Mouse (Mus musculus) stomach, embryonic 15.5 days (tissue): ENCODE measurements around the gene Hnf4a. TPM values are rescaled to one million over a fixed set of nuclear protein-coding genes. Genes with fewer than 3 reads are reported as not detected.
A peak's percentile ranks its signal among the peaks of the same experiment; 100 is the strongest.

Experiments
- ATAC-seq: fragments of 200-750 bp; cut with Nextera tagmentation; 2 replicates; pipeline ENCODE4 v1.8.0; 2017; ENCODE audit warnings: low read depth, moderate number of reproducible peaks, moderate TSS enrichment; ENCODE audit not compliant: insufficient read depth, low FRiP score
- H3K27ac ChIP-seq: fragments of 300-500 bp; sonication (generic); 2 replicates; pipeline ENCODE4 v1.5.1; 2015; ENCODE audit warnings: mild to moderate bottlenecking, inconsistent platforms
- H3K27me3 ChIP-seq: fragments of 300-500 bp; sonication (generic); replicated peaks from 2 replicates; pipeline ENCODE4 v1.6.1; 2015; ENCODE audit warnings: inconsistent platforms
- H3K36me3 ChIP-seq: fragments of 300-500 bp; sonication (generic); 2 replicates; pipeline ENCODE4 v1.6.1; 2015; ENCODE audit warnings: inconsistent platforms
- H3K4me1 ChIP-seq: fragments of 300-500 bp; sonication (generic); 2 replicates; pipeline ENCODE4 v1.6.1; 2015; ENCODE audit warnings: inconsistent platforms
- H3K4me2 ChIP-seq: fragments of 300-500 bp; sonication (generic); 2 replicates; pipeline ENCODE4 v1.6.1; 2015; ENCODE audit warnings: mild to moderate bottlenecking, inconsistent platforms
- H3K4me3 ChIP-seq: fragments of 300-500 bp; sonication (generic); replicated peaks from 2 replicates; pipeline ENCODE4 v1.5.1; 2015; ENCODE audit warnings: inconsistent platforms
- H3K9ac ChIP-seq: fragments of 300-500 bp; sonication (generic); 2 replicates; pipeline ENCODE4 v1.6.1; 2015; ENCODE audit warnings: inconsistent platforms
- H3K9me3 ChIP-seq: fragments of 300-500 bp; sonication (generic); 2 replicates; pipeline ENCODE4 v1.6.1; 2016; ENCODE audit warnings: inconsistent platforms
- WGBS: fragments of 180-500 bp; shearing (Covaris S2); methylation state at CpG from one replicate; pipeline ENCODE4 v1.1.7; 2015; 5-methylcytosine and 5-hydroxymethylcytosine counted together
- polyA plus RNA-seq: library from polyadenylated mRNA; unstranded; fragments of >200 nt; fragmentation: Nextera tagmentation; extraction: Ambion mirVana; gene quantifications from 2 replicates; pipeline ENCODE4 v1.2.1, GENCODE M21; 2015

The Hnf4a gene
- polyA plus RNA-seq, 1 experiment from 2014 or later, result 33.6 TPM

- Histone ChIP-seq H3K4me3 (no peak overlapping the region), H3K36me3 (no peaks in the 10 kb centered on the region), H3K27me3 (no peaks in the 10 kb centered on the region), H3K4me1 (peaks cover 12% of the 10 kb centered on the region; the same call in 1 of the 2 replicates), H3K9ac (no peak overlapping the region), H3K9me3 (no peaks in the 10 kb centered on the region), H3K27ac (no peak overlapping the region), H3K4me2 (no peak overlapping the region)
- ATAC-seq, result no peak
- 5% methylated on average over 1 of the region's 1 CpGs for WGBS
Observed at GRCm38 (mm10) chr2:163599226-163599625, 92.6 kb downstream of the Hnf4a start.

DNA sequence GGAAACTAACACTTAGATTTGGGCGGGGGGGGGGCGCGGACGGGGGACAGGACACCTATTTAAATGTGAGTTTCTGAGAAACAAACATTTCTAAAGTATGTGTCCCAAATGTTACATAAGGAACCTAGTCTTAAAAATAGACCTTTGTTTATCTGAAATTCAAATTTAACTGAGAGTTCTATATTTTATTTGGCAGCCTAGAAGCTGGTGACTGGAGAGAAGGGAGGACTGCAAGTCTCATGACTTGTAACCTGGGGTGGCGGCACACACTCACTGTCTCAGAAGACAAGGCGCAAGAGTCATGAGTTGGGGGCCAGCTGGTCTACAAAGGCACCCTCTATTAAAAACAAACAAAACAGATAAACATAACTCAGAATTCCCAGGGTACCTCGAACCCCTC, 94.5 kb downstream of the Hnf4a start:
- H3K4me2 ChIP-seq, result no peak overlapping the region
- peaks cover 12% of the 10 kb centered on the region; the same call in 1 of the 2 replicates for H3K4me1 ChIP-seq
- WGBS, result 82% methylated on average over 7 of the region's 7 CpGs
- ATAC-seq, result no peak
- H3K9ac ChIP-seq, result no peak overlapping the region
- no peaks in the 10 kb centered on the region for H3K36me3 ChIP-seq
- H3K27me3 ChIP-seq, result no peaks in the 10 kb centered on the region
- H3K4me3 ChIP-seq, result no peak overlapping the region
- H3K27ac ChIP-seq, result no peak overlapping the region
- H3K9me3 ChIP-seq, result no peaks in the 10 kb centered on the region

DNA sequence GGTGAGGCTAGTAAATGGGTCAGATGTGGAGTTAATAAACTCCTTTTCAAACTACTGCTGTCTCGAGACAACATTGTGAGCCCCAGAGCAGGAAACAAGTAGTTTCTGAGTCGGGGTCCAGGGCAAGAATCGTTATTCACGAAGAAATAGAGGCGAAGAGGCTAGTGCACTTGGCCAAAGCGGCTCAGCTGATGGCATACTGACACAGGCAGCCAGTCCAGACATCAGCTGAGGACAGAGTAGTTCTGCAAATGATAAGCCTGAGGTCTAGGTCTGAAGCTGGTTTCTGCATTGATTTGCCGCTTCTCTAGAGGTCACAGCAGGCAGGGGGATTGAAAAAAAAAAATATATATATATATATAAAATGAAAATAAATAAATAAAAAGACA, 95.1 kb downstream of the Hnf4a start:
- H3K4me3 ChIP-seq, result peak overlapping the region; percentile 84
- H3K27ac ChIP-seq, result peak overlapping the region; percentile 5; the same call in 1 of the 2 replicates
- H3K9me3 ChIP-seq, result no peaks in the 10 kb centered on the region
- no peaks in the 10 kb centered on the region for H3K36me3 ChIP-seq
- H3K4me1 ChIP-seq, result peaks cover 9% of the 10 kb centered on the region; the same call in 1 of the 2 replicates
- no peak for ATAC-seq
- peak overlapping the region; percentile 93 for H3K4me2 ChIP-seq
- WGBS, result 70% methylated on average over 7 of the region's 7 CpGs
- H3K9ac ChIP-seq, result no peak overlapping the region
- H3K27me3 ChIP-seq, result no peaks in the 10 kb centered on the region

GRCm38 (mm10) chr2:163602101-163602971, 95.7 kb downstream of the Hnf4a start, which contains the start of gene Ttpal:
Gene Ttpal, plus strand, starts transcription at chr2:163602314.
- H3K9me3 ChIP-seq, result no peaks in the 10 kb centered on the region
- H3K4me2 ChIP-seq, result peak within 1 kb of the TSS; percentile 93
- WGBS, result under 1% methylated on average over 57 of the region's 57 CpGs
- ATAC-seq, result peak; percentile 89
- peak within 1 kb of the TSS; percentile 84 for H3K4me3 ChIP-seq
- peak within 1 kb of the TSS; percentile 98 for H3K9ac ChIP-seq
- H3K36me3 ChIP-seq, result no peaks in the 10 kb centered on the region
- peaks cover 9% of the 10 kb centered on the region; the same call in 1 of the 2 replicates for H3K4me1 ChIP-seq
- H3K27ac ChIP-seq, result peak within 1 kb of the TSS; percentile 89
- H3K27me3 ChIP-seq, result no peaks in the 10 kb centered on the region

DNA sequence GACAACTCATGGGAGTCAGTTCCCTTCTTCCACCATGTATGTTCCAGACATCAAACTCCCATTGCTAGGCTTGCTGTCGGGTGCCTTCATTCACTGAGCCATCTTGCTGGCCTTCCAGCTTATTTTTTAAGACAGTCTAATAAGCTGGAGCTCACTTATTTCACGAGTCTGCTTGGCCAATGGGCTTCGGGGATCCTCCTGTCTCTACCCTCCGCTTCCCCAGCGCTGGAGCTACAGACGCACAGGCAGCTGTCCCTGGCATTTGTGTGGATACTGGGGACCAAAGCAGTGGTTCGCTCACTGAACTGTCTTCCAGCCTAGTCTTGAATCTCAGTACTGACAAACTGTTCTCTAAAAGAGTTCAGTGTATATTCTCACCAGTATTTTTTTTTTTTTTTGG, 99.6 kb downstream of the Hnf4a start:
- Histone ChIP-seq H3K27ac (no peak overlapping the region), H3K4me2 (no peak overlapping the region), H3K4me3 (no peak overlapping the region), H3K9ac (no peak overlapping the region), H3K9me3 (no peaks in the 10 kb centered on the region), H3K27me3 (no peaks in the 10 kb centered on the region), H3K36me3 (peaks cover 5% of the 10 kb centered on the region; the same call in 1 of the 2 replicates), H3K4me1 (peaks cover 9% of the 10 kb centered on the region; the same call in 1 of the 2 replicates)
- no peak for ATAC-seq
- WGBS, result 82% methylated on average over 7 of the region's 7 CpGs

- ATAC-seq, result no peak
- H3K4me1 ChIP-seq, result peaks cover 5% of the 10 kb centered on the region; the same call in 1 of the 2 replicates
- no peak overlapping the region for H3K9ac ChIP-seq
- 82% methylated on average over 7 of the region's 7 CpGs for WGBS
- no peak overlapping the region for H3K27ac ChIP-seq
- no peak overlapping the region for H3K4me2 ChIP-seq
- H3K27me3 ChIP-seq, result no peaks in the 10 kb centered on the region
- H3K4me3 ChIP-seq, result no peak overlapping the region
- H3K9me3 ChIP-seq, result no peaks in the 10 kb centered on the region
- H3K36me3 ChIP-seq, result peaks cover 13% of the 10 kb centered on the region; the same call in 1 of the 2 replicates
Observed at GRCm38 (mm10) chr2:163608008-163608407, 101.4 kb downstream of the Hnf4a start.

- WGBS, result 85% methylated on average over 12 of the region's 12 CpGs
- ATAC-seq, result no peak
- H3K27me3 ChIP-seq, result no peaks in the 10 kb centered on the region
- H3K4me1 ChIP-seq, result no peaks in the 10 kb centered on the region
- peaks cover 26% of the 10 kb centered on the region for H3K36me3 ChIP-seq
- H3K9me3 ChIP-seq, result no peaks in the 10 kb centered on the region
- no peak overlapping the region for H3K27ac ChIP-seq
- no peak overlapping the region for H3K4me2 ChIP-seq
- H3K4me3 ChIP-seq, result no peak overlapping the region
- H3K9ac ChIP-seq, result no peak overlapping the region
Observed at GRCm38 (mm10) chr2:163609281-163609975, 102.8 kb downstream of the Hnf4a start.

GRCm38 (mm10) chr2:163611176-163611575, 104.6 kb downstream of the Hnf4a start:
- no peaks in the 10 kb centered on the region for H3K9me3 ChIP-seq
- H3K36me3 ChIP-seq, result peaks cover 40% of the 10 kb centered on the region
- H3K4me1 ChIP-seq, result no peaks in the 10 kb centered on the region
- no peak overlapping the region for H3K27ac ChIP-seq
- no peaks in the 10 kb centered on the region for H3K27me3 ChIP-seq
- H3K4me3 ChIP-seq, result no peak overlapping the region
- no peak overlapping the region for H3K9ac ChIP-seq
- WGBS, result 67% methylated on average over 9 of the region's 9 CpGs
- ATAC-seq, result no peak
- H3K4me2 ChIP-seq, result no peak overlapping the region

GRCm38 (mm10) chr2:163613206-163613605, 106.6 kb downstream of the Hnf4a start:
- WGBS, result 94% methylated on average over 5 of the region's 5 CpGs
- ATAC-seq, result no peak

GRCm38 (mm10) chr2:163613990-163614389, 107.4 kb downstream of the Hnf4a start:
- H3K36me3 ChIP-seq, result peaks cover 45% of the 10 kb centered on the region
- no peak overlapping the region for H3K4me2 ChIP-seq
- no peaks in the 10 kb centered on the region for H3K9me3 ChIP-seq
- ATAC-seq, result no peak
- H3K9ac ChIP-seq, result no peak overlapping the region
- no peaks in the 10 kb centered on the region for H3K4me1 ChIP-seq
- WGBS, result 91% methylated on average over 4 of the region's 4 CpGs
- H3K4me3 ChIP-seq, result no peak overlapping the region
- no peaks in the 10 kb centered on the region for H3K27me3 ChIP-seq
- H3K27ac ChIP-seq, result no peak overlapping the region

More at GRCm38 (mm10) chr2:163613206-163613605, 106.6 kb downstream of the Hnf4a start:
- Histone ChIP-seq H3K9me3 (no peaks in the 10 kb centered on the region), H3K4me3 (no peak overlapping the region), H3K27me3 (no peaks in the 10 kb centered on the region), H3K4me2 (no peak overlapping the region), H3K4me1 (no peaks in the 10 kb centered on the region), H3K9ac (no peak overlapping the region), H3K27ac (no peak overlapping the region), H3K36me3 (peaks cover 39% of the 10 kb centered on the region)

GRCm38 (mm10) chr2:163615401-163615800, 108.8 kb downstream of the Hnf4a start:
- ATAC-seq, result no peak
- Histone ChIP-seq H3K27me3 (no peaks in the 10 kb centered on the region), H3K27ac (no peak overlapping the region), H3K9ac (no peak overlapping the region), H3K36me3 (peaks cover 57% of the 10 kb centered on the region), H3K4me2 (no peak overlapping the region), H3K4me3 (no peak overlapping the region), H3K4me1 (no peaks in the 10 kb centered on the region), H3K9me3 (no peaks in the 10 kb centered on the region)
- WGBS, result 91% methylated on average over 9 of the region's 9 CpGs
